Mouse (Mus musculus) cerebellum, adult 2 months (tissue): ENCODE measurements around the gene Eif2b5.

Experiments
- CTCF ChIP-seq: fragments of 200-500 bp; IDR thresholded peaks from 2 replicates; pipeline ENCODE4 v1.5.1; 2011; ENCODE audit warnings: low read depth, mild to moderate bottlenecking, control low read depth, low read length, moderate library complexity, borderline replicate concordance; ENCODE audit not compliant: insufficient read depth
- POLR2A ChIP-seq: fragments of 200-500 bp; IDR thresholded peaks from 2 replicates; pipeline ENCODE4 v1.6.1; 2011; ENCODE audit warnings: low read length, control low read depth, borderline replicate concordance; ENCODE audit not compliant: insufficient read depth

- TF ChIP-seq CTCF (no peak), POLR2A (no peak)
Observed at GRCm38 (mm10) chr16:20456106-20456505, 42.5 kb upstream of the Eif2b5 start.
